Mouse (Mus musculus) megakaryocyte progenitor cell, adult 5-6 weeks (primary cell): ENCODE results near the gene Lefty1. TPM values are rescaled to one million over a fixed set of nuclear protein-coding genes. Genes with fewer than 3 reads are reported as not detected.

Source experiments
- ATAC-seq: replicated peaks from 2 replicates; pipeline ENCODE4 v1.8.0; 2016; ENCODE audit warnings: mild to moderate bottlenecking, moderate TSS enrichment, inconsistent platforms; ENCODE audit not compliant: poor library complexity
- total RNA-seq, 2 experiments: library from RNA; stranded (forward) in 1 of 2; stranded (reverse) in 1 of 2; fragments of 157-497, 149-512 nt in 1 of 2; fragments of 200-1000 nt in 1 of 2; gene quantifications; 2 replicates each; pipeline versions ENCODE4 v1.2.3 to v1.2.4; 2015 to 2017

Lefty1 gene
- total RNA-seq, 2 experiments from 2014 or later: 1.7 TPM; not detected in 1

GRCm38 (mm10) chr1:180952085-180952746 lies 17.4 kb downstream of the Lefty1 start:
- ATAC-seq: no peak

GRCm38 (mm10) chr1:180952808-180953207 lies 18.0 kb downstream of the Lefty1 start:
- no peak for ATAC-seq

GRCm38 (mm10) chr1:180956401-180956800 lies 21.6 kb downstream of the Lefty1 start:
- no peak for ATAC-seq

- ATAC-seq: peak; percentile 81
These were observed 22.2 kb downstream of the Lefty1 start for GRCm38 (mm10) chr1:180956973-180957381.

- ATAC-seq: no peak
These were observed 23.2 kb downstream of the Lefty1 start for GRCm38 (mm10) chr1:180957989-180958388.

- no peak for ATAC-seq
These were observed 24.0 kb downstream of the Lefty1 start for GRCm38 (mm10) chr1:180958797-180959196.

GRCm38 (mm10) chr1:180965786-180966185 lies 31.0 kb downstream of the Lefty1 start:
- ATAC-seq: no peak

GRCm38 (mm10) chr1:180966542-180966941 lies 31.7 kb downstream of the Lefty1 start:
- ATAC-seq: no peak

GRCm38 (mm10) chr1:180967261-180967660 lies 32.4 kb downstream of the Lefty1 start:
- ATAC-seq: no peak

GRCm38 (mm10) chr1:180972941-180973340 lies 38.1 kb downstream of the Lefty1 start:
- ATAC-seq: no peak

GRCm38 (mm10) chr1:180974126-180974746 lies 39.4 kb downstream of the Lefty1 start:
- peak; percentile 85 for ATAC-seq

- peak; percentile 65 for ATAC-seq
These were observed 41.4 kb downstream of the Lefty1 start for GRCm38 (mm10) chr1:180976110-180976679.

- ATAC-seq: no peak
These were observed 44.8 kb downstream of the Lefty1 start for GRCm38 (mm10) chr1:180979484-180980251.

GRCm38 (mm10) chr1:180980464-180980863 lies 45.6 kb downstream of the Lefty1 start:
- ATAC-seq: peak; percentile 73

GRCm38 (mm10) chr1:180981298-180982046 lies 46.6 kb downstream of the Lefty1 start:
- peak; percentile 81 for ATAC-seq

- no peak for ATAC-seq
These were observed 51.9 kb downstream of the Lefty1 start for GRCm38 (mm10) chr1:180986701-180987100.

- ATAC-seq: peak; percentile 90
These were observed 52.9 kb downstream of the Lefty1 start for GRCm38 (mm10) chr1:180987759-180988158.
